Mouse (Mus musculus) embryonic fibroblast, embryonic 13.5 days (primary cell): Measurements from ENCODE around the gene Pold2.

ENCODE experiments used
- CTCF ChIP-seq: IDR thresholded peaks from 2 replicates; pipeline ENCODE4 v1.5.1; 2011; ENCODE audit warnings: mild to moderate bottlenecking, control low read depth, low read length, moderate library complexity, borderline replicate concordance; ENCODE audit not compliant: insufficient read depth
- POLR2A ChIP-seq: IDR thresholded peaks from 2 replicates; pipeline ENCODE4 v1.6.1; 2011; ENCODE audit warnings: low read depth, mild to moderate bottlenecking, control low read depth, low read length, moderate library complexity

GRCm38 (mm10) chr11:5835057-5835456 is 43.0 kb downstream of the Pold2 start:
- no peak for TF ChIP-seq CTCF
- no peak for TF ChIP-seq POLR2A
